Comparison of ENCODE assay signal across 15 mouse cellular contexts in genomic region chr10:130229584-130229983, GRCm38 (mm10). TPM values are rescaled to one million over a fixed set of nuclear protein-coding genes. Genes with fewer than 3 reads are reported as not detected.
A peak's percentile ranks its signal among the peaks of the same experiment; 100 is the strongest.
DNase-seq lines count a peak whose midpoint lies in the region; ATAC-seq and TF ChIP-seq lines count a peak whose summit lies in the region.
"Had no signal": no experiment of that assay in that cellular context is flagged by ENCODE, and none has a peak within 500 bp of the region (broad histone marks: within the 10 kb centered on the region; RNA-seq: fewer than 3 reads in every experiment).

No protein-coding gene starts in this region.

- intact Hi-C loops in left cerebral cortex, postnatal 14 days (cut with DNase I), result loop anchor here (2.0 kb wide), 1 partner anchor 69 kb away; no protein-coding TSS in a partner anchor

- in situ Hi-C loops in ES-E14 (cut with MboI; ENCODE audit: low sequenced_read_pairs in 2 of 2, unreplicated experiment in 2 of 2), result loop anchor here in 1 of 2 experiments (5.0 kb wide), 1 partner anchor 68 kb away; no protein-coding TSS in a partner anchor

- DNase-seq in frontal cortex, postnatal 36 days (ENCODE audit: low spot score in 2 of 2), result no peak
- DNase-seq in 416B (ENCODE audit: low read depth), result peak; percentile 65
- peak; percentile 42 for DNase-seq in ES-E14 (ENCODE audit: low read depth, low spot score)
- DNase-seq in testis, postnatal 10 days (ENCODE audit: low spot score), result no peak
- no peak for DNase-seq in right cerebral cortex, postnatal 4 days
- no peak for DNase-seq in left cerebral cortex, postnatal 14 days (ENCODE audit: low spot score in 2 of 2)
- DNase-seq: cerebellum, adult 8-10 months; gastrocnemius, postnatal 36 days; heart, postnatal 36 days; kidney, postnatal 4 days; lung, postnatal 10 days had no signal

- H3K4me3 ChIP-seq in ES-E14 (ENCODE audit: insufficient read depth in 1 of 2, low read depth in 1 of 2, low read length in 2 of 2, poor library complexity in 1 of 2, severe bottlenecking in 1 of 2), result no peak overlapping the region
- H3K4me3 ChIP-seq: erythroblast, embryonic 14.5 days; limb, embryonic 12.5 days had no signal

- H3K9me3 ChIP-seq in ES-E14 (ENCODE audit: control insufficient read depth, insufficient read depth, low read depth, low read length), result no peaks in the 10 kb centered on the region
- H3K9me3 ChIP-seq: limb, embryonic 12.5 days had no signal

- no peak overlapping the region for H3K27ac ChIP-seq in ES-E14 (ENCODE audit: insufficient read depth, low read depth, low read length, poor library complexity, severe bottlenecking)
- H3K27ac ChIP-seq: limb, embryonic 12.5 days had no signal

- H3K4me1 ChIP-seq in ES-E14 (ENCODE audit: control insufficient read depth in 2 of 2, insufficient read depth in 2 of 2, low read length in 2 of 2, poor library complexity in 1 of 2), result no peaks in the 10 kb centered on the region
- H3K4me1 ChIP-seq: limb, embryonic 12.5 days had no signal

- H3K9ac ChIP-seq in ES-E14 (ENCODE audit: insufficient read depth, low read depth, low read length, poor library complexity, severe bottlenecking), result no peak overlapping the region
- H3K9ac ChIP-seq: limb, embryonic 12.5 days had no signal

- no peaks in the 10 kb centered on the region for H3K36me3 ChIP-seq in ES-E14 (ENCODE audit: control insufficient read depth, insufficient read depth, low read length, poor library complexity, severe bottlenecking)
- H3K36me3 ChIP-seq: limb, embryonic 12.5 days had no signal

- ATAC-seq in frontal cortex, adult (ENCODE audit: low TSS enrichment), result peak; percentile 70; the same call in 1 of the 2 replicates
- peak; percentile 40; the same call in 1 of the 2 replicates for ATAC-seq in granulocyte monocyte progenitor cell, adult 5-6 weeks (replicated peaks; ENCODE audit: poor library complexity, severe bottlenecking)

TF ChIP-seq in ES-E14, 5 proteins besides CTCF, POLR2A, EP300 and RAD21:
- TF ChIP-seq CHD2 (IDR thresholded peaks at IDR 0.05; ENCODE audit: low read depth, low read length), result no peak
- TF ChIP-seq MAFK (IDR thresholded peaks at IDR 0.05; ENCODE audit: insufficient read depth, low read depth, low read length), result no peak
- peak; percentile 53; the same call in 1 of the 2 replicates for TF ChIP-seq ZC3H11A (IDR thresholded peaks at IDR 0.05; ENCODE audit: borderline replicate concordance, low read depth, low read length)
TF ChIP-seq in ES-E14: peak in this region for 1.

RNA-seq across cellular contexts. Expression of gene Olfr827, which starts 15.4 kb away (rescaled TPM):
- not detected in 2 replicates for total RNA-seq in ES-E14 (2012; rRNA removed)
- not detected in 2 replicates for total RNA-seq in granulocyte monocyte progenitor cell, adult 5-6 weeks (2014; fragmentation: Nextera tagmentation)
- total RNA-seq in granulocyte monocyte progenitor cell, adult 5-6 weeks (2017), result not detected in 2 replicates
- total RNA-seq in left cerebral cortex, postnatal 14 days (2021), result not detected
- total RNA-seq: gastrocnemius, postnatal 36 days; heart, postnatal 36 days had no signal

RNA-seq across cellular contexts. Expression of gene Olfr826, which starts 45.6 kb away (rescaled TPM):
- total RNA-seq in ES-E14 (2012; rRNA removed), result not detected in 2 replicates
- total RNA-seq in granulocyte monocyte progenitor cell, adult 5-6 weeks (2014; fragmentation: Nextera tagmentation), result not detected in 2 replicates
- total RNA-seq in granulocyte monocyte progenitor cell, adult 5-6 weeks (2017), result not detected in 2 replicates
- total RNA-seq in left cerebral cortex, postnatal 14 days (2021), result not detected
- total RNA-seq: gastrocnemius, postnatal 36 days; heart, postnatal 36 days had no signal

RNA-seq across cellular contexts. Expression of gene Neurod4, which starts 50.5 kb away (rescaled TPM):
- total RNA-seq in ES-E14 (2012; rRNA removed), result not detected in 2 replicates
- not detected in 2 replicates for total RNA-seq in granulocyte monocyte progenitor cell, adult 5-6 weeks (2014; fragmentation: Nextera tagmentation)
- not detected in 2 replicates for total RNA-seq in granulocyte monocyte progenitor cell, adult 5-6 weeks (2017)
- under 1 TPM; 0.33 to 0.34 TPM for total RNA-seq in left cerebral cortex, postnatal 14 days (2021)
- total RNA-seq: gastrocnemius, postnatal 36 days; heart, postnatal 36 days had no signal

Comparison
In these comparisons a context has a peak if more than half of its experiments do, and no peak if none do; other contexts are left out.
1. DNase-seq: peak in 416B (single experiment) and ES-E14 (single experiment); none in frontal cortex, postnatal 36 days (0 of 2), testis, postnatal 10 days (single experiment), right cerebral cortex, postnatal 4 days (single experiment) and left cerebral cortex, postnatal 14 days (0 of 2).